Mouse (Mus musculus): ENCODE data around the gene Sp9.

GRCm38 (mm10) chr2:73268281-73268680 lies 3.4 kb upstream of the Sp9 start:
- TF ChIP-seq POLR2A (IDR thresholded peaks at IDR 0.05; ENCODE audit: borderline replicate concordance, extremely low read depth, low read depth, low read length) = no peak
- TF ChIP-seq CTCF (IDR thresholded peaks at IDR 0.05; ENCODE audit: insufficient read depth, low read length) = no peak
